Mouse (Mus musculus): ENCODE measurements around the gene Rpgrip1. TPM values are rescaled to one million over a fixed set of nuclear protein-coding genes. Genes with fewer than 3 reads are reported as not detected.

The Rpgrip1 gene
- polyA plus RNA-seq, 1 experiment: 0.86 TPM

GRCm38 (mm10) chr14:52199412-52199811 is 88.9 kb downstream of the Rpgrip1 start:
- Histone ChIP-seq H3K4me1 (ENCODE audit: control insufficient read depth, insufficient read depth, insufficient read length, low read length) (0 out of 2 replicates have a peak, but pooled peaks cover 2% of the 10 kb centered on the region), H3K36me3 (ENCODE audit: control insufficient read depth, insufficient read depth, low read length) (peaks cover 26% of the 10 kb centered on the region), H3K4me3 (ENCODE audit: low read depth, low read length) (no peak overlapping the region), H3K27ac (ENCODE audit: insufficient read depth, low read depth, low read length) (no peak overlapping the region), H3K27me3 (ENCODE audit: control insufficient read depth, insufficient read depth, low read length) (no peaks in the 10 kb centered on the region)
- 88% methylated on average over 4 of the region's 4 CpGs for WGBS
- TF ChIP-seq POLR2A (IDR thresholded peaks at IDR 0.05; ENCODE audit: low read depth, low read length) (no peak), CTCF (IDR thresholded peaks at IDR 0.05; ENCODE audit: extremely low read depth, insufficient read length, insufficient replicate concordance, low read depth, low read length) (no peak)

Other genes starting within 250 kb of the Rpgrip1 start
- gene Mettl17, start 225.9 kb upstream of the Rpgrip1 start, polyA plus RNA-seq (2012; rRNA removed): 11.2 and 16.9 TPM in 2 replicates
- 0.30 and 0.61 TPM in 2 replicates for gene Slc39a2, start 217.8 kb upstream of the Rpgrip1 start, polyA plus RNA-seq (2012; rRNA removed)
- gene Ndrg2, start 196.5 kb upstream of the Rpgrip1 start, polyA plus RNA-seq (2012; rRNA removed): 23.7 and 32.9 TPM in 2 replicates
- not detected in 2 replicates for gene Tppp2, start 192.3 kb upstream of the Rpgrip1 start, polyA plus RNA-seq (2012; rRNA removed)
- not detected in 2 replicates for gene Rnase13, start 187.9 kb upstream of the Rpgrip1 start, polyA plus RNA-seq (2012; rRNA removed)
- gene Arhgef40, start 126.0 kb upstream of the Rpgrip1 start, polyA plus RNA-seq (2012; rRNA removed): 12.7 and 19.1 TPM in 2 replicates
- 53.4 and 91.5 TPM in 2 replicates for gene Tmem253, start 95.0 kb upstream of the Rpgrip1 start, polyA plus RNA-seq (2012; rRNA removed)
- 37.9 and 72.7 TPM in 2 replicates for gene Zfp219, start 90.0 kb upstream of the Rpgrip1 start, polyA plus RNA-seq (2012; rRNA removed)
- not detected in 2 replicates for gene Olfr221, start 68.2 kb upstream of the Rpgrip1 start, polyA plus RNA-seq (2012; rRNA removed)
- 8.4 and 22.4 TPM in 2 replicates for gene Hnrnpc, start 6.7 kb upstream of the Rpgrip1 start, polyA plus RNA-seq (2012; rRNA removed)
- 1.7 and 4.0 TPM in 2 replicates for gene Supt16, start 86.7 kb downstream of the Rpgrip1 start, polyA plus RNA-seq (2012; rRNA removed)
- gene Chd8, start 147.1 kb downstream of the Rpgrip1 start, polyA plus RNA-seq (2012; rRNA removed): 10.5 and 19.6 TPM in 2 replicates
- 11.7 and 26.0 TPM in 2 replicates for gene Tox4, start 168.4 kb downstream of the Rpgrip1 start, polyA plus RNA-seq (2012; rRNA removed)
- gene Rab2b, start 168.8 kb downstream of the Rpgrip1 start, polyA plus RNA-seq (2012; rRNA removed): 1.1 and 2.1 TPM in 2 replicates
- 5.7 and 8.2 TPM in 2 replicates for gene Mettl3, start 194.4 kb downstream of the Rpgrip1 start, polyA plus RNA-seq (2012; rRNA removed)
- 0.83 and 1.4 TPM in 2 replicates for gene Sall2, start 218.1 kb downstream of the Rpgrip1 start, polyA plus RNA-seq (2012; rRNA removed)
- gene Olfr1513, start 245.7 kb downstream of the Rpgrip1 start, polyA plus RNA-seq (2012; rRNA removed): not detected in 2 replicates